Mouse (Mus musculus) embryonic fibroblast, embryonic 13.5 days (primary cell): ENCODE measurements around the gene B4galt4. TPM values are rescaled to one million over a fixed set of nuclear protein-coding genes. Genes with fewer than 3 reads are reported as not detected.

Experiments
- H3K27ac ChIP-seq: 2 replicates; pipeline ENCODE4 v1.5.1; 2012; ENCODE audit warnings: low read length, control low read depth, inconsistent platforms; ENCODE audit not compliant: insufficient read depth
- H3K4me1 ChIP-seq: 2 replicates; pipeline ENCODE4 v1.6.1; 2011; ENCODE audit warnings: low read length; ENCODE audit not compliant: control insufficient read depth, insufficient read depth
- H3K4me3 ChIP-seq: 2 replicates; pipeline ENCODE4 v1.5.1; 2011; ENCODE audit warnings: mild to moderate bottlenecking, control low read depth, low read length; ENCODE audit not compliant: insufficient read depth
- CTCF ChIP-seq: IDR thresholded peaks from 2 replicates; pipeline ENCODE4 v1.5.1; 2011; ENCODE audit warnings: mild to moderate bottlenecking, control low read depth, low read length, moderate library complexity, borderline replicate concordance; ENCODE audit not compliant: insufficient read depth
- POLR2A ChIP-seq: IDR thresholded peaks from 2 replicates; pipeline ENCODE4 v1.6.1; 2011; ENCODE audit warnings: low read depth, mild to moderate bottlenecking, control low read depth, low read length, moderate library complexity
- polyA plus RNA-seq: library from polyadenylated mRNA; stranded (reverse); fragments of >200 nt; gene quantifications from 2 replicates; pipeline ENCODE4 v1.2.4, GENCODE M21; 2011; ENCODE audit warnings: low read depth; ENCODE audit not compliant: missing spikeins, insufficient read length

The B4galt4 gene
- polyA plus RNA-seq = 10.1 and 12.0 TPM in 2 replicates

DNA sequence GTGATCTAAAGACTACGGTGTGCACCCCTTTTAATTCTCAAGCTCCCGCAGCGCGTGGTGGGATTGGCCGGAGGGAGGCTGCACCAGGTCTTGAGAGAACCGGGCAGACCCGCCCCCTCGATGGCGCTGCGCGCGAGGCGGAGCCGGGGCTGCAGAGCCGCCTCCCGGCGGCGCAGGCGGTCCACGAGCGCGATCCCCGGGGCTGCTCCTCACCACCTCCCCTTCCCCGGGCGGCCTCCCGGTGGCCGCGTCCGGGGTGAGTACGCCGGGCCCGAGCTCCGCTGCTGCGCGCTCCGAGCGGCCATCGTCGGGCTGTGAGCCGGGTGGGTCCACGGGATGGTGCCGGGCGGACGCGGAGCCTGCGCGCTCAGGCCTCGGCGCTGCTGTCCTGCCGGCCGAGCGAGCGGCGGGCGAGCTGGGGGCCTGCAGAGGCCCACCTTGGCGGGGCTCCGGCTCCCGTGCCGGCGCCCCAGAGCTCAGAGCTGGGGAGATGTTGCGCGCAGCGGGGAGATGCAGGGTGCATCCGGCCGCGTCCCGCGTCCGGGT lies at the start of gene B4galt4:
Gene B4galt4 (plus strand): TSS at position 152 of the 546 bp plus-strand sequence.
- Histone ChIP-seq H3K27ac (no peak within 1 kb of the TSS), H3K4me3 (peak within 1 kb of the TSS; percentile 66), H3K4me1 (no peaks in the 10 kb centered on the region; the same call in 1 of the 2 replicates)
- no peak for TF ChIP-seq CTCF
- peak; percentile 69 for TF ChIP-seq POLR2A

DNA sequence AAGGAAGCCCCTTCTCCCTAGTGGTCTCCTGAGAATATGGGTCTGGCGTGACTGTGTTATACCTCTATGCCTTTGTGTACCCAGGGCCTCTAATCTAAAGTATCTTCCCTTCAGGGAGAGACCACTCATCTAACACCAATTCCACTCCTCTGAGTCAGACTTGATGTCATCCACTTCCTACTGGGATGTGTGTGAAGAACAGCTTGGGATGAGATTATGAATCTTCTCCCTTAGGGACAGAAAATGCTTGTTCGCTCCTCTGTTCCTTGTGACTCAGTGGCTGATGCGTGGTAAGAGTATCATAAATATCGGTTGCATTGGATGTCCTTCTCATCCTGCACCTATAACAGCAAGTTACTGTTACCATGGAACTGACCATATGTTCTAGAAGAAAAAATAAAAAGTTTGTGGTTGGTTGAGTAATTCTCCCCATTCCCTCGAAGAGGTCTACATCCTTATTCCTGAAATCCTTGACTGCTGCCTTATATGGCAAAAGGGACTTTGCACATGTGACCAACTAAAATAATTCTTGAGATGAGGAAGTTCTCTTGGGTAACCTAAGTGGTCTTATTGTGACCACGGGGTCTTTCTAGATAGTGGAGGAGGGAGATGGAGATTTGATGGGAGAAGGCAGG lies 47.0 kb upstream of the B4galt4 start:
- Histone ChIP-seq H3K4me1 (peaks cover 11% of the 10 kb centered on the region), H3K27ac (peak overlapping the region; percentile 82), H3K4me3 (no peak overlapping the region)
- TF ChIP-seq CTCF = no peak
- no peak for TF ChIP-seq POLR2A

DNA sequence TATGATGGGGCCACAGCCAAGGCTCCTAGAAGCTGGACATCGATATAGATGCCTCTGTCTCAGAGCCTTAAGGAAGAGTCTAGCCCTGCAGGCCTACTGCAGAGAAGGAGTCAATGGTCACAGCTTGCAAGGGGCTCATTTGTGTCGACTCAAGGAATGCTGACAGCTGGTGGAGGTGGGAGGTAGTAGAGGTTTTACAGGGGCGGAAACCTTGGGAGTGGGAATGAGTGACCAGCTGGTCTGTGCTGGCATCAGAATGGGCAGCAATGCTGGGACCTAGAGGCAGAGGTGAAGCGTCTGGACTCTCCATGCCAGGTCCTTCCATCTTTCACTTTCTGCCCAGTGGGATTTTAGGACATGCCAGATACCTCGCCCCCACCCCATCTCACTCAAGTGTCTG lies 46.5 kb upstream of the B4galt4 start:
- Histone ChIP-seq H3K4me1 (peaks cover 11% of the 10 kb centered on the region), H3K4me3 (no peak overlapping the region), H3K27ac (peak overlapping the region; percentile 82)
- TF ChIP-seq POLR2A (no peak), CTCF (no peak)

GRCm38 (mm10) chr16:38697611-38698010 lies 44.5 kb upstream of the B4galt4 start:
- no peak for TF ChIP-seq POLR2A
- TF ChIP-seq CTCF = no peak
- Histone ChIP-seq H3K27ac (no peak overlapping the region), H3K4me1 (peaks cover 11% of the 10 kb centered on the region), H3K4me3 (no peak overlapping the region)

DNA sequence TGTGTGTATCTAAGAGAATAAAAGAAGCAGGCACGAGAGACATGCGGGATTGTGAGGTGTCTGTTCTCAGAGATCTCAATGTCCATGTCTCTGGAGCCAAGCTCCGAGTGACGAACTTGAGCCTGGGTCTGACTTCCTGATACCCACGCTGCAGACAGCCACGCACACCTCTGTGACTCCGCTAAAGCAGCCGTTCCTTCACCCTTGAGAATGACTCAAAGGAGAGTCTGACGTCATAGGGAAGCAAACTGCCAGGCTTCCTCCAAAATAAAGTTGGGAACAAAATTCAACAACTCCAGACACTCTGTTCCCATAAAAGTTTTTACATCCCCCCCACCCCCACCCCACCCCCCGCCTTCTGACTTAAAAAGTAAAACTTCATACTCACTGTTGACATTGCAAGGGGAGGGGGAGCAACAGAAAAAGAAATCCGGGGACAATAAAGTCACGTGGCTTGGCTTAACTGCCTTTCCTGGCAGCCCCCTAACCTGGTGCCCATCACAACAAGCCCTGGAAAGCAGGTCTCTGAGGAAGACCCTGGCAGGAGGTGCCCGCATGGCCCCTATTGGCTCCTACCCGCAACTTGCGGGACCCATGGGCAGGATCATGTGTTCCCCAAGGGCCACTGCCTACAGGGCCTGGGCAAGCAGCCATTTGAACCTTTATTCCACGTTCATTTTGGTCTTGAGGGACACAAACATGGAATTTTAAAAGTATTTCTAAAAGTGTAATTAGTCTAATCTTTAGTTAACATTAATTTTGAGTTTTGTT lies 41.5 kb upstream of the B4galt4 start:
- no peak for TF ChIP-seq CTCF
- TF ChIP-seq POLR2A = no peak
- Histone ChIP-seq H3K4me1 (peaks cover 4% of the 10 kb centered on the region), H3K4me3 (no peak overlapping the region), H3K27ac (no peak overlapping the region)

DNA sequence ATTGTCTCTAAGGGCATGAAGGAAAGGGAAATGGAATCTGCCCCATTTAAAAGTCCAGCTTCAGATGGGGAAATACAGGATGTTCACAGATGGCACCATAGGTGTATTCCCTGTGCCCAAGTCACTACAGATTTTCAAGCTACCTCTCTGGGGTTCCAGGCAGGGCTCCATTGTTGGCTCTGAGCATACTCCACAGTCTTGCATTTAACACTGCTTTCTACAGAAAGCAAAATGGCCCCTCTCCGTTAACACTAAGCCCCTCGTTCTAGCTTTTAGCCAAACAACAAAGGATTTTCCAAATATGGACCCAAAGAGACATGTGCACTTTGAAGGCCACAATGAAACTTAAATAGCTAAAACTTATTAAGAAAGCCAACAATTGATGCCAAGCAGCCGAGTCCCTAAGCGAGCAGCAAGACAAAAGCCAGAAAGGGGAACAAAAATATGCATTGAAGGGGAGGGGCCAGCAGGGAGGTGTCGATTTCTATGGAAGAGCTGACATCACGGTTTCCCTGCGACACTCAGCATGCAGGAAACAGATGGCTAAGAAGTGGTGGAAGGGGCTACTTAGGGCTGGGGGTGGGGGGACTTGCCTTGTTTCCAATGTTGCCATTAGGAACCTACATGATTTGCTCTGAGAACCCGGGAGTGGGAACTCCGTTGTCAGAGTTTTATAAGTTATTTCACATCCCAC lies 40.4 kb upstream of the B4galt4 start:
- peaks cover 2% of the 10 kb centered on the region; the same call in 1 of the 2 replicates for H3K4me1 ChIP-seq
- no peak overlapping the region for H3K27ac ChIP-seq
- TF ChIP-seq CTCF (no peak), POLR2A (no peak)

GRCm38 (mm10) chr16:38702316-38702715 lies 39.7 kb upstream of the B4galt4 start:
- TF ChIP-seq CTCF (no peak), POLR2A (no peak)
- peaks cover 2% of the 10 kb centered on the region; the same call in 1 of the 2 replicates for H3K4me1 ChIP-seq
- H3K27ac ChIP-seq = no peak overlapping the region
- H3K4me3 ChIP-seq = no peak overlapping the region

More for the DNA sequence above, 40.4 kb upstream of the B4galt4 start:
- no peak overlapping the region for H3K4me3 ChIP-seq

- TF ChIP-seq POLR2A = no peak
- TF ChIP-seq CTCF = no peak
- Histone ChIP-seq H3K4me1 (peaks cover 2% of the 10 kb centered on the region; the same call in 1 of the 2 replicates), H3K4me3 (no peak overlapping the region), H3K27ac (no peak overlapping the region)
Observed at GRCm38 (mm10) chr16:38703501-38703900, 38.6 kb upstream of the B4galt4 start.

- Histone ChIP-seq H3K4me1 (peaks cover 5% of the 10 kb centered on the region; the same call in 1 of the 2 replicates), H3K27ac (peak overlapping the region; percentile 6; the same call in 1 of the 2 replicates), H3K4me3 (no peak overlapping the region)
- no peak for TF ChIP-seq POLR2A
- no peak for TF ChIP-seq CTCF
Observed at GRCm38 (mm10) chr16:38705531-38706281, 36.4 kb upstream of the B4galt4 start.
